Mouse (Mus musculus): ENCODE data around the gene Apod. TPM values are rescaled to one million over a fixed set of nuclear protein-coding genes. Genes with fewer than 3 reads are reported as not detected.
"Not testable (repeated sequence)": the region's sequence is repeated elsewhere in the genome, so short reads cannot be mapped to it uniquely, and the experiment has no call there.

Apod gene
- total RNA-seq, 2 experiments from 2014 or later, result 34.3 to 42.6 TPM

- no peak for TF ChIP-seq CTCF (IDR thresholded peaks at IDR 0.05)
- intact Hi-C loops (cut with DNase I), result no loop called here
- peak overlapping the region; percentile 75 for H3K27ac ChIP-seq
- DNase-seq, result peak; percentile 26
- no peak overlapping the region for H3K4me3 ChIP-seq
Observed at GRCm38 (mm10) chr16:31319316-31319715, 4.7 kb upstream of the Apod start.

GRCm38 (mm10) chr16:31318418-31318817, 3.8 kb upstream of the Apod start:
- intact Hi-C loops (cut with DNase I), result no loop called here
- Histone ChIP-seq H3K27ac (peak overlapping the region; percentile 75), H3K4me3 (no peak overlapping the region)
- no peak for DNase-seq
- no peak for TF ChIP-seq CTCF (IDR thresholded peaks at IDR 0.05)

- intact Hi-C loops (cut with DNase I); H3K4me3 ChIP-seq: not testable (repeated sequence)
- H3K27ac ChIP-seq, result peak overlapping the region; percentile 86
- peak; percentile 65 for DNase-seq
Observed at GRCm38 (mm10) chr16:31316246-31317143, 1.9 kb upstream of the Apod start.

DNA sequence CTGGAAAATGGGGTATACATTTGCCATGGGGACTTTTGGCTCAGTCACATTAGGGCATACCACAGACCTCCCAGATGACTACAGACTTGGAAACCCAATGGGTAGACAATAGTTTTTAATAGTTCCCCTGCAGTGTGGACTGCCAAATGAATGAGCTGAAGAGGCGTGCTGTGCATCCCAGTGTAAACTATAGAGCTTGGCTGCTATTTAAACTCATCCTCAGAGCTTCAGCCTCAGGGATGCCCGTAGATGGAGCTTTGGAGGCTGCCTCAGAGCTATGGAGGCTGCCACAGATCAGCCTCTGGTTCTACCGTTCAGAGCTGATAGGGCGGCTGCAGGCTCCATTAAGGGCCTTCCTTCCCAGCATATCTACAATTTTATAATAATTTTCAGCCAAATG, 686 bp upstream of the Apod start:
- Histone ChIP-seq H3K4me3 (no peak overlapping the region), H3K27ac (peak overlapping the region; percentile 86)
- intact Hi-C loops (cut with DNase I), result no loop called here
- no peak for DNase-seq
- no peak for TF ChIP-seq CTCF (IDR thresholded peaks at IDR 0.05)

GRCm38 (mm10) chr16:31313611-31314010, 997 bp downstream of the Apod start:
- peak overlapping the region; percentile 86 for H3K27ac ChIP-seq
- intact Hi-C loops (cut with DNase I), result no loop called here
- peak overlapping the region; percentile 50 for H3K4me3 ChIP-seq
- no peak for TF ChIP-seq CTCF (IDR thresholded peaks at IDR 0.05)
- no peak for DNase-seq

GRCm38 (mm10) chr16:31312296-31312695, 2.3 kb downstream of the Apod start:
- intact Hi-C loops (cut with DNase I), result no loop called here
- no peak for DNase-seq
- Histone ChIP-seq H3K4me3 (peak overlapping the region; percentile 50), H3K27ac (peak overlapping the region; percentile 16; the same call in 1 of the 2 replicates)
- no peak for TF ChIP-seq CTCF (IDR thresholded peaks at IDR 0.05)

- H3K4me3 ChIP-seq, result no peak overlapping the region
- DNase-seq, result no peak
- no peak overlapping the region for H3K27ac ChIP-seq
- intact Hi-C loops (cut with DNase I), result no loop called here
- no peak for TF ChIP-seq CTCF (IDR thresholded peaks at IDR 0.05)
Observed at GRCm38 (mm10) chr16:31305199-31305919, 9.2 kb downstream of the Apod start.

DNA sequence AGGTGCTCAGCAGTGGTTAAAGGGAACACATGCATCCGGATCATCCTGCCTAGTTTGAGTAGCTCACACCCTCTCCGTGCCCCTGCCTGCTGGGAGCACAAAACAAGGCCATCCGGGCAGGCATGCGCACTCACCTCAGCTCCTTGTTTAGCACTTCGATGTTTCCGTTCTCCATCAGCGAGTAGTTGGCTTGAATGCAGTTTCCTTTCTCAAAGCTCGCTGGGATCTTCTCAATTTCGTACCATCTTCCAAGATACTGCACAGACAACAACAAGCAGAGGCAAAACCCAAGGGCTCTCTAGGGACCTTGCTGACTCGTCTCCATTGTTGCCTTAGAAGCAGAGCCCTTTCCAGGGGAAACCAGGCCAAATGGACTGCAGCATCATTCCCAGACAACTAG, 11.3 kb downstream of the Apod start:
- intact Hi-C loops (cut with DNase I), result no loop called here
- peak overlapping the region; percentile 84 for H3K27ac ChIP-seq
- H3K4me3 ChIP-seq, result peak overlapping the region; percentile 31
- DNase-seq, result peak; percentile 78
- no peak for TF ChIP-seq CTCF (IDR thresholded peaks at IDR 0.05)

- Histone ChIP-seq H3K27ac (no peak overlapping the region), H3K4me3 (no peak overlapping the region)
- intact Hi-C loops (cut with DNase I), result no loop called here
- no peak for TF ChIP-seq CTCF (IDR thresholded peaks at IDR 0.05)
- DNase-seq, result no peak
Observed at GRCm38 (mm10) chr16:31300883-31301532, 13.6 kb downstream of the Apod start.

- intact Hi-C loops (cut with DNase I), result no loop called here
- no peak overlapping the region for H3K4me3 ChIP-seq
- no peak for DNase-seq
- H3K27ac ChIP-seq, result no peak overlapping the region
- TF ChIP-seq CTCF (IDR thresholded peaks at IDR 0.05), result no peak
Observed at GRCm38 (mm10) chr16:31300467-31300866, 14.1 kb downstream of the Apod start.

DNA sequence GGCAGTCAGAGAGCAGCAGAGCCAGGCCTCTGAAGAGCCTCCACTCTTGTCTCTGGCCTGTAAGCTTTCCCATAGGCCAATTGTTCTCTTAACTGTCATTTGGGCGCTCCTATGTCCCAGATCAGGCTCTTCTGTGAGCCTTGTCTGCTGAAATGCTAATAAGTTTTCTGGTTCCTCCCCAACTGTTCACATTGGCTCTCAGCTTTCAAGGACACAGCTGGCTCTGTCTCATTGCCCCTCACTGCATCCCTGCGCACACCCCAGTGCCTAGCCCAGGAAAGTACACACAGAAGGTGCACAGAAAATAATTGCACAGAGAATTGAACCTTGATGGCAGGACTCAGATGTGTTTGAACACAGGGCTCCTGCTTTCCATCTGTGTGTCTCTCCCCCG, 14.7 kb downstream of the Apod start:
- intact Hi-C loops (cut with DNase I), result no loop called here
- no peak overlapping the region for H3K27ac ChIP-seq
- no peak overlapping the region for H3K4me3 ChIP-seq
- DNase-seq, result no peak
- no peak for TF ChIP-seq CTCF (IDR thresholded peaks at IDR 0.05)

DNA sequence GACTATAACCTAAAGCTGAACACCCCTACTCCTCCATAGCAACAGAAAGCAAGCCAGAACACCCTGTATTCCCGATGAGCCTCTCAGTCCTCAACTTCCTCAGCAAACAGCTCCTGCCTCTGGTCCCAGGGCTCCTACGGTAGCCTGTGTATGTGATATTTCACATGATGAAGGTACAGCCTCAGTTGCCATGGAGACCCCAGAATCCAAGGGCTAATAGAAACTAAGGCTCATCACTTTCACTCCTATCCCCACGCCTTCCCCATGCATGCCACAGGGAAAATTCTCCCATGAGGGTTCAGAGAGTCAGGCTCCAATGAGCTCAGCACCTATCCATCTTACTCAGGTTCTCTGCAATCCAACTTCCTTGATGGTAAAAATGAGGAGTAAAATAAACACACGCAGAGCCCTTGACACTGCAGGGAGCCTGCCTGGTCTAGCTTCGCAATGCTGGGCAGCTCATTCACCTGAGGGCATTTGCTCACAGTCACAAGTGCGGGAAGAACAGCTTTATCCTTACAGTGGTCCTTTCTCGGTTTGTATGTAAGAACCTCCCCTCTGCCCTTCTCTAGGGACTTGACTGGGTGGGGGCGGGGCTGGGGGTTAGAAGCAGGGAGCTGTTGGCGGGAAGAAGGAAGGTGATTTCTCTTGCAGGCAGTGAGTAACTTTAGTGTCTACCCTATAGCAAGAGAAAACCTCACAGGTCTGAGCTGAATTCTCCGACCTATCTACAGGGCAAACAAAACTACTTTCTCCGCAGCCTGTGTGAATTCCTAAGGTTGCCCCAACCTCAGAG, 15.2 kb downstream of the Apod start:
- intact Hi-C loops (cut with DNase I), result no loop called here

More for the DNA sequence above, 15.2 kb downstream of the Apod start:
- no peak for TF ChIP-seq CTCF (IDR thresholded peaks at IDR 0.05)
- Histone ChIP-seq H3K4me3 (no peak overlapping the region), H3K27ac (no peak overlapping the region)
- no peak for DNase-seq

Measured in gastrocnemius, adult 2 months (tissue).